Mouse (Mus musculus): ENCODE measurements around the gene Slc35f3.
"Not testable (repeated sequence)": the region's sequence is repeated elsewhere in the genome, so short reads cannot be mapped to it uniquely, and the experiment has no call there.

DNA sequence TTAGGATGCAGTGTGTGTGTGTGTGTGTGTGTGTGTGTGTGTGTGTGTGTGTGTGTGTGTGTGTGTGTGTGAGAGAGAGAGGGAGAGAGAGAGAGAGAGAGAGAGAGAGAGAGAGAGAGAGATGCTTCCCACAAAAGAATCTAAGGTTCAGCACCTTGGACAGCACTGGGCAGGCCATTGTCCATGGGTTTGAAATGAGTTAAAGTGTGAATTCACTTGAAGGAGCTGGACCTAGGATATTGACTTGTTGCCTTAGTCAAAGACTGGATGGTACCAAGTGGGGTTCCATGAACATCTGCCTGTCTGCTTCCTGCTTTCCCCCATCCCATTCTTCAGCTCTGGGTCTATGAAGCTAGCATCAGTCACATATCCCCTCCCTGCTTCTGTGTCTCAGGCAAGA is 106.2 kb downstream of the Slc35f3 start:
- TF ChIP-seq ZC3H11A (IDR thresholded peaks at IDR 0.05; ENCODE audit: borderline replicate concordance, low read depth, low read length); CHD2 (IDR thresholded peaks at IDR 0.05; ENCODE audit: low read depth, low read length); ZNF384 (IDR thresholded peaks at IDR 0.05; ENCODE audit: low read depth, low read length); HCFC1 (IDR thresholded peaks at IDR 0.05; ENCODE audit: borderline replicate concordance, insufficient read depth, low read length): not testable (repeated sequence)
